Mouse (Mus musculus) CD8-positive naive resting alpha-beta T cell, adult 57 days (primary cell): Measurements from ENCODE around the gene Sde2. TPM values are rescaled to one million over a fixed set of nuclear protein-coding genes. Genes with fewer than 3 reads are reported as not detected.

Source experiments
- total RNA-seq: library from RNA; stranded (reverse); gene quantifications from one replicate; pipeline ENCODE4 v1.2.4, GENCODE M21; 2023

The Sde2 gene
- 62.7 TPM for total RNA-seq

GRCm38 (mm10) chr1:180850316-180851270 lies at the start of gene Sde2:
Gene Sde2 (plus strand): TSS chr1:180851127.

GRCm38 (mm10) chr1:180813885-180814740 lies 36.8 kb upstream of the Sde2 start, which contains the start of gene H3f3a:
Gene H3f3a (minus strand): TSS chr1:180813943.

GRCm38 (mm10) chr1:180892808-180893207 lies 41.9 kb downstream of the Sde2 start, which contains the start of gene Lefty2:
Gene Lefty2 (plus strand): TSS chr1:180893108.

GRCm38 (mm10) chr1:180904039-180904814 lies 53.3 kb downstream of the Sde2 start, which contains the start of gene Pycr2:
Gene Pycr2 (plus strand): TSS chr1:180904293.

Other genes starting within 250 kb of the Sde2 start
- 17.2 TPM for gene Lin9, start 210.0 kb upstream of the Sde2 start, total RNA-seq
- not detected for gene Mixl1, start 154.1 kb upstream of the Sde2 start, total RNA-seq
- 47.5 TPM for gene Acbd3, start 125.1 kb upstream of the Sde2 start, total RNA-seq
- gene H3f3a, start 37.2 kb upstream of the Sde2 start, total RNA-seq, result 742 TPM
- not detected for gene Lefty2, start 42.0 kb downstream of the Sde2 start, total RNA-seq
- 52.1 TPM for gene Pycr2, start 53.2 kb downstream of the Sde2 start, total RNA-seq
- gene Lefty1, start 83.9 kb downstream of the Sde2 start, total RNA-seq, result not detected
- gene Tmem63a, start 91.2 kb downstream of the Sde2 start, total RNA-seq, result 53.5 TPM
- 59.8 TPM for gene Ephx1, start 169.8 kb downstream of the Sde2 start, total RNA-seq
- not detected for gene 9130409I23Rik, start 200.1 kb downstream of the Sde2 start, total RNA-seq